Mouse (Mus musculus): ENCODE results near the gene 1700015F17Rik. TPM values are rescaled to one million over a fixed set of nuclear protein-coding genes. Genes with fewer than 3 reads are reported as not detected.

The 1700015F17Rik gene
- total and polyA plus RNA-seq, 2 experiments = not detected

- Histone ChIP-seq H3K27ac (replicated peaks; ENCODE audit: insufficient read depth, low read depth, low read length) (no peak overlapping the region), H3K36me3 (ENCODE audit: control insufficient read depth, insufficient read depth, low read length) (no peaks in the 10 kb centered on the region)
- DNase-seq (ENCODE audit: extremely low read depth, low read depth, low spot score) = no peak
These were observed 17.4 kb upstream of the 1700015F17Rik start for GRCm38 (mm10) chr5:5496393-5496792.

DNA sequence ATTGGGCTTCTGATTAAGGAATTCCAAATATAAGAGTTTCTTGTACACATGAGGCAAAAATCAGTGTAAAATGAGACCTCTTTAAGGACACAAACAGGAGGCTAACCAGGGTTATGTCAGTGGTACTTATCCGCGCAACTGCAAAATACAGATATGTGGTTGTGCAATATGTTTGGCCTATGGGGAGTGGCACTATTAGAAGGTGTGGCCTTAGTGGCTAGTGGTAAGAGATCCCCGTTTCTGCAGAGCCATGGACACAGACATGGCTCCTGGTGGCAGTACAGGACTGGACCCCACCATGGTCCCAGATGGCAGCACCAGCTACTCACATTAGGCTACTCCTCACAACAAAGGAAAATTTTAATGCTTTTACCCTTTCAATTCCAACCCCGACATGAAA, 16.1 kb upstream of the 1700015F17Rik start:
- TF ChIP-seq CTCF (IDR thresholded peaks at IDR 0.05; ENCODE audit: low read depth, low read length) (no peak), POLR2A (IDR thresholded peaks at IDR 0.05; ENCODE audit: extremely low read depth, insufficient read depth, low read length) (no peak)

More at GRCm38 (mm10) chr5:5496393-5496792, 17.4 kb upstream of the 1700015F17Rik start:
- Histone ChIP-seq H3K4me1 (ENCODE audit: control insufficient read depth, insufficient read depth, low read length) (0 out of 2 replicates have a peak, but pooled peaks cover 2% of the 10 kb centered on the region), H3K4me3 (ENCODE audit: insufficient read depth, low read depth, low read length) (no peak overlapping the region), H3K27me3 (ENCODE audit: control insufficient read depth, insufficient read depth, low read length) (no peaks in the 10 kb centered on the region), H3K79me2 (ENCODE audit: control insufficient read depth, insufficient read depth, low read length) (no peaks in the 10 kb centered on the region), H3K9ac (ENCODE audit: low read depth, low read length) (no peak overlapping the region)
- WGBS = 68% methylated on average over 3 of the region's 3 CpGs
- TF ChIP-seq POLR2A (IDR thresholded peaks at IDR 0.05; ENCODE audit: extremely low read depth, insufficient read depth, low read length) = no peak
- no peak for TF ChIP-seq CTCF (IDR thresholded peaks at IDR 0.05; ENCODE audit: low read depth, low read length)

GRCm38 (mm10) chr5:5494269-5495005, 15.5 kb upstream of the 1700015F17Rik start:
- H3K36me3 ChIP-seq (ENCODE audit: control insufficient read depth, insufficient read depth, low read length) = no peaks in the 10 kb centered on the region
- 30% methylated on average over 16 of the region's 16 CpGs for WGBS
- no peak overlapping the region for H3K9ac ChIP-seq (ENCODE audit: low read depth, low read length)
- H3K4me3 ChIP-seq (ENCODE audit: insufficient read depth, low read depth, low read length) = no peak overlapping the region
- DNase-seq (ENCODE audit: extremely low read depth, low read depth, low spot score) = peak; percentile 49
- no peaks in the 10 kb centered on the region for H3K79me2 ChIP-seq (ENCODE audit: control insufficient read depth, insufficient read depth, low read length)
- H3K27ac ChIP-seq (replicated peaks; ENCODE audit: insufficient read depth, low read depth, low read length) = no peak overlapping the region
- TF ChIP-seq POLR2A (IDR thresholded peaks at IDR 0.05; ENCODE audit: extremely low read depth, insufficient read depth, low read length) (no peak), CTCF (IDR thresholded peaks at IDR 0.05; ENCODE audit: low read depth, low read length) (peak; percentile 69)
- 0 out of 2 replicates have a peak, but pooled peaks cover 2% of the 10 kb centered on the region for H3K4me1 ChIP-seq (ENCODE audit: control insufficient read depth, insufficient read depth, low read length)
- H3K27me3 ChIP-seq (ENCODE audit: control insufficient read depth, insufficient read depth, low read length) = no peaks in the 10 kb centered on the region

More for the DNA sequence above, 16.1 kb upstream of the 1700015F17Rik start:
- H3K27ac ChIP-seq (replicated peaks; ENCODE audit: insufficient read depth, low read depth, low read length) = no peak overlapping the region
- no peaks in the 10 kb centered on the region for H3K36me3 ChIP-seq (ENCODE audit: control insufficient read depth, insufficient read depth, low read length)
- 42% methylated on average over 4 of the region's 4 CpGs for WGBS
- no peaks in the 10 kb centered on the region for H3K79me2 ChIP-seq (ENCODE audit: control insufficient read depth, insufficient read depth, low read length)
- DNase-seq (ENCODE audit: extremely low read depth, low read depth, low spot score) = peak; percentile 68
- no peak overlapping the region for H3K4me3 ChIP-seq (ENCODE audit: insufficient read depth, low read depth, low read length)
- 0 out of 2 replicates have a peak, but pooled peaks cover 2% of the 10 kb centered on the region for H3K4me1 ChIP-seq (ENCODE audit: control insufficient read depth, insufficient read depth, low read length)
- H3K9ac ChIP-seq (ENCODE audit: low read depth, low read length) = no peak overlapping the region
- H3K27me3 ChIP-seq (ENCODE audit: control insufficient read depth, insufficient read depth, low read length) = no peaks in the 10 kb centered on the region

DNA sequence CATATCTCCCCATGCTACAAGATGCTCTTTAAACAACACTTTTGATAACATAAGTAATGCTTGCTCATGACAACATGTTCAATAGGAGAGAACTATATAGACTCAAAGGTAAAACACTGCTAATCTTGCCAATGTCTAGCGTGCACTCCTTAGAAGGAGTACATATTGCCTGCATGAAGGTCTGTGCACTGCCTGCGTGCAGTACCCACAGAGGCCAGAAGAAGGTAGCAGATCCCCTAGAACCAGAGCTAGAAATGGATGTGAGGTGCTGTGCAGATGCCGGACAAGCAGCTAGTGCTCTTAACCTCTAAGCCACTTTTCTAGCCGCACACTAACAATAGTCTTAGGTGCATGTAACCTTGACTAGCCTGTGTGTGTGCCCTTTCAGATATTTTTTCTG, 13.2 kb upstream of the 1700015F17Rik start:
- Histone ChIP-seq H3K4me1 (ENCODE audit: control insufficient read depth, insufficient read depth, low read length) (0 out of 2 replicates have a peak, but pooled peaks cover 2% of the 10 kb centered on the region), H3K27me3 (ENCODE audit: control insufficient read depth, insufficient read depth, low read length) (no peaks in the 10 kb centered on the region), H3K9ac (ENCODE audit: low read depth, low read length) (no peak overlapping the region), H3K27ac (replicated peaks; ENCODE audit: insufficient read depth, low read depth, low read length) (no peak overlapping the region), H3K36me3 (ENCODE audit: control insufficient read depth, insufficient read depth, low read length) (no peaks in the 10 kb centered on the region), H3K79me2 (ENCODE audit: control insufficient read depth, insufficient read depth, low read length) (no peaks in the 10 kb centered on the region), H3K4me3 (ENCODE audit: insufficient read depth, low read depth, low read length) (no peak overlapping the region)
- 95% methylated on average over 4 of the region's 4 CpGs for WGBS
- TF ChIP-seq POLR2A (IDR thresholded peaks at IDR 0.05; ENCODE audit: extremely low read depth, insufficient read depth, low read length) = no peak
- peak; percentile 1; the same call in 1 of the 2 replicates for TF ChIP-seq CTCF (IDR thresholded peaks at IDR 0.05; ENCODE audit: low read depth, low read length)
- DNase-seq (ENCODE audit: extremely low read depth, low read depth, low spot score) = no peak

DNA sequence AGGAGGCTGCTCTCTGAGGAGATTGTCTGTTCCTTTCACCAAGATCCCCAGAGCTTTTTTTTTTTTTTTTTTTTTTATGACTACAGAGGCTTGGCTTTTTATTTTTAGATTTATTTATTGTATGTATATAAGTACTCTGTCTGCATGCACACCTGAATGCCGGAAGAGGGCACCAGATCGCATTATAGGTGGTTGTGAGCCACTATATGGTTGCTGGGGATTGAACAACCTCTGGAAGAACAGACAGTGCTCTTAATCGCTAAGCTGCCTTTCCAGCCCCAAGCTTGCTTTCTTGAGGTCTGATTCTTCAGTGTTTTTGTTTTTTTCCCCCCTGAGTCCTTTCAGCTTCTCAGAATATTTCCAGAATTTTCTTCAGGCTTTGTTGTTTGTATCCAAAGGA, 7.1 kb upstream of the 1700015F17Rik start:
- Histone ChIP-seq H3K9ac (ENCODE audit: low read depth, low read length) (no peak overlapping the region), H3K4me1 (ENCODE audit: control insufficient read depth, insufficient read depth, low read length) (no peaks in the 10 kb centered on the region), H3K36me3 (ENCODE audit: control insufficient read depth, insufficient read depth, low read length) (no peaks in the 10 kb centered on the region), H3K27ac (replicated peaks; ENCODE audit: insufficient read depth, low read depth, low read length) (no peak overlapping the region), H3K27me3 (ENCODE audit: control insufficient read depth, insufficient read depth, low read length) (no peaks in the 10 kb centered on the region; the same call in 1 of the 2 replicates), H3K79me2 (ENCODE audit: control insufficient read depth, insufficient read depth, low read length) (no peaks in the 10 kb centered on the region), H3K4me3 (ENCODE audit: insufficient read depth, low read depth, low read length) (no peak overlapping the region)
- WGBS = 63% methylated on average over 3 of the region's 3 CpGs
- no peak for TF ChIP-seq POLR2A (IDR thresholded peaks at IDR 0.05; ENCODE audit: extremely low read depth, insufficient read depth, low read length)
- TF ChIP-seq CTCF (IDR thresholded peaks at IDR 0.05; ENCODE audit: low read depth, low read length) = no peak
- no peak for DNase-seq (ENCODE audit: extremely low read depth, low read depth, low spot score)
